Mouse (Mus musculus): ENCODE results near the gene Acad12.
A peak's percentile ranks its signal among the peaks of the same experiment; 100 is the strongest.
"Not testable (repeated sequence)": the region's sequence is repeated elsewhere in the genome, so short reads cannot be mapped to it uniquely, and the experiment has no call there.

The Acad12 gene

GRCm38 (mm10) chr5:121618592-121619513 is at the start of gene Acad12:
Gene Acad12 (minus strand): TSS chr5:121618938.
- peak; percentile 86 for DNase-seq (ENCODE audit: low read depth, low spot score)

- DNase-seq (ENCODE audit: low read depth, low spot score): no peak
Observed at GRCm38 (mm10) chr5:121668411-121668810, 49.7 kb upstream of the Acad12 start.

GRCm38 (mm10) chr5:121667067-121667466 is 48.3 kb upstream of the Acad12 start:
- DNase-seq (ENCODE audit: low read depth, low spot score): no peak

GRCm38 (mm10) chr5:121664971-121665370 is 46.2 kb upstream of the Acad12 start:
- no peak for DNase-seq (ENCODE audit: low read depth, low spot score)

GRCm38 (mm10) chr5:121664078-121664477 is 45.3 kb upstream of the Acad12 start:
- DNase-seq (ENCODE audit: low read depth, low spot score): no peak

- DNase-seq (ENCODE audit: low read depth, low spot score): no peak
Observed at GRCm38 (mm10) chr5:121663456-121663855, 44.7 kb upstream of the Acad12 start.

GRCm38 (mm10) chr5:121661494-121661893 is 42.8 kb upstream of the Acad12 start:
- DNase-seq (ENCODE audit: low read depth, low spot score): no peak

- no peak for DNase-seq (ENCODE audit: low read depth, low spot score)
Observed at GRCm38 (mm10) chr5:121660897-121661254, 42.1 kb upstream of the Acad12 start.

- DNase-seq (ENCODE audit: low read depth, low spot score): peak; percentile 90
Observed at GRCm38 (mm10) chr5:121660059-121660896, 41.5 kb upstream of the Acad12 start, which contains the start of the genes Acad10 and Brap. Gene Acad10 (minus strand): TSS chr5:121660514. Gene Brap (plus strand): TSS chr5:121660563.

GRCm38 (mm10) chr5:121657656-121658055 is 38.9 kb upstream of the Acad12 start:
- DNase-seq (ENCODE audit: low read depth, low spot score): not testable (repeated sequence)

- DNase-seq (ENCODE audit: low read depth, low spot score): not testable (repeated sequence)
Observed at GRCm38 (mm10) chr5:121656866-121657265, 38.1 kb upstream of the Acad12 start.

GRCm38 (mm10) chr5:121654526-121654925 is 35.8 kb upstream of the Acad12 start:
- no peak for DNase-seq (ENCODE audit: low read depth, low spot score)

GRCm38 (mm10) chr5:121649134-121649533 is 30.4 kb upstream of the Acad12 start:
- DNase-seq (ENCODE audit: low read depth, low spot score): no peak

- no peak for DNase-seq (ENCODE audit: low read depth, low spot score)
Observed at GRCm38 (mm10) chr5:121639601-121640000, 20.9 kb upstream of the Acad12 start.

- no peak for DNase-seq (ENCODE audit: low read depth, low spot score)
Observed at GRCm38 (mm10) chr5:121637296-121637695, 18.6 kb upstream of the Acad12 start.

- no peak for DNase-seq (ENCODE audit: low read depth, low spot score)
Observed at GRCm38 (mm10) chr5:121634668-121635067, 15.9 kb upstream of the Acad12 start.

GRCm38 (mm10) chr5:121632804-121633203 is 14.1 kb upstream of the Acad12 start:
- no peak for DNase-seq (ENCODE audit: low read depth, low spot score)

- not testable (repeated sequence) for DNase-seq (ENCODE audit: low read depth, low spot score)
Observed at GRCm38 (mm10) chr5:121631106-121631647, 12.4 kb upstream of the Acad12 start.

GRCm38 (mm10) chr5:121627871-121628270 is 9.1 kb upstream of the Acad12 start:
- peak; percentile 55 for DNase-seq (ENCODE audit: low read depth, low spot score)

GRCm38 (mm10) chr5:121623241-121623640 is 4.5 kb upstream of the Acad12 start:
- no peak for DNase-seq (ENCODE audit: low read depth, low spot score)

GRCm38 (mm10) chr5:121621102-121621501 is 2.4 kb upstream of the Acad12 start:
- no peak for DNase-seq (ENCODE audit: low read depth, low spot score)

- not testable (repeated sequence) for DNase-seq (ENCODE audit: low read depth, low spot score)
Observed at GRCm38 (mm10) chr5:121614921-121615320, 3.8 kb downstream of the Acad12 start.
